Mouse (Mus musculus) layer of hippocampus, postnatal 36 days (tissue): ENCODE data around the gene Cmtm5. TPM values are rescaled to one million over a fixed set of nuclear protein-coding genes. Genes with fewer than 3 reads are reported as not detected.
A peak's percentile ranks its signal among the peaks of the same experiment; 100 is the strongest.
"Not testable (repeated sequence)": the region's sequence is repeated elsewhere in the genome, so short reads cannot be mapped to it uniquely, and the experiment has no call there.

Experiments
- DNase-seq, 2 experiments: peaks; one replicate each; pipeline ENCODE4 v3.0.0; 2022
- microRNA-seq, 2 experiments: library from miRNA; unstranded; fragments of <30 nt; microRNA quantifications; one replicate each; pipeline ENCODE4 v1.2.0; 2021
- total RNA-seq, 2 experiments: library from RNA; stranded (reverse); gene quantifications; 2 replicates each; pipeline ENCODE4 v1.2.3; 2021

Cmtm5 gene
- total RNA-seq, 2 experiments from 2014 or later, result 70.3 to 80.4 TPM

DNA sequence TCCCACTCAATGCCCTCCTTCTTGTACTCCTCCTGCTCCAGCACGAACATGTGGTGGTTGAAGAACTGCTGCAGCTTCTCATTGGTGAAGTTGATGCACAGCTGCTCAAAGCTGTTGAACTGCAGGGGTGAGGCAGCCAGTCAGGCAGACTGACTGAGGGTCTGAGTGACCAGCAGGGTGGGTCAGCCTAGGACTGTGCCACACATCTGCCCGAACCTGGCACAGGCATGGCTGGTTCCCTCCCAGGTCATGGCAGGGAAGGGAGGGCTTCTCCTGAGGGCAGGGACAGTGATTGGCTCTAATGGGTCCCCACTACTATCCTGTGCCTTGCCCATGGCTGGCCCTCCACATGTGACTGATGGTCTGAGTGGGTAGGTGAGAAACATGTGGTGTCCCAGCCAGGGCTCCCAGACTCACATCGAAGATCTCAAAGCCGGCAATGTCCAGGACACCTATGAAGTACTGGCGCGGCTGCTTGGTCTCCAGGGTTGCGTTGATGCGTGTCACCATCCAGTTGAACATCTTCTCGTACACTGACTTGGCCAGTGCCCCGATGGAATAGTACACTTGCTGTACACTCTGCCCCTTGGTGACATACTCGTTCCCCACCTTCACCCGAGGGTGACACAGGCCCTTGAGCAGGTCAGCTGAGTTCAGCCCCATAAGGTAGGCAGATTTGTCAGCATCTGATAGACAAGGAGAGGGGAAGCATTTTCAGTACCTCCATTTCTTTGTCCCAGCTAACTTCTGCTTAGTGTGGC is 24.0 kb downstream of the Cmtm5 start:
- DNase-seq, result not testable (repeated sequence)

DNA sequence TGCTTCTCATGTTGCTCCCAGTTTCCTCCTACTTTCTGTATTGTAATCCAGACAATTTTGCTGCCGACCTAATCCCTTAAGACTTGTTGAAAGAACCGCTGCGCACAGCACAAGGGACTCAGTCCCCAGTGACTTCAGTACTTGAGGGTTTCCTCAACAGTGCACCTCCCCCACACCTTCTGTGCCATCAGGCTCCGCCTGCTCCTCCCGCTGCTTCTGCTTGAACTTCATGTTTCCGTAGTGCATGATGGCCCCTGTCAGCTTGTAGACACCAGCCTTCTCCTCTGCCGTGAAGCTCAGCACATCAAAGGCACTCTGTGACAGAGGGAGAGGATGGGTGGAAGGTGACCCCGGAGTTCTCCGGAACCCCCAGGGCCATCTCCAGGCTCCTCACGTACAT is 24.7 kb downstream of the Cmtm5 start:
- peak; percentile 45 to 63 for DNase-seq

DNA sequence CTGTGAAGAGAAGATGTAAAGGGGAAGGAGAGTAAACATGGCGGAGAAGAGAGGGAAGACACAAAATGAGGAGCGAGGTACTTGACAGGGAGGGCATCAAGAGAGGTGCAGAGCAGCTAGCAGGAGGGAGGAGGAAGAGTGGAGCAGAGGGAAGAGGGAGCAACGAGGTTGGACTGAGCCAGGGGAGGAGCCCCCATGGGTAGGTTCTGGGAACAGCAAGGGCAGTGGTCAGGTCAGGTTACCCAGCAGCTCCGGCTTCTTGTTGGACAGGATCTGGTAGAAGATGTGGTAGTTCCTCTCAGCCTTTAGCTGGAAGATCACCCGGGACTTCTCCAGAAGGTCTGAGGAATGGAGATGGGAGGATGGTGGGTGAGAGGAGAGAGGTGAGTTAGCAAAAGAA is 25.4 kb downstream of the Cmtm5 start:
- DNase-seq, result no peak

DNA sequence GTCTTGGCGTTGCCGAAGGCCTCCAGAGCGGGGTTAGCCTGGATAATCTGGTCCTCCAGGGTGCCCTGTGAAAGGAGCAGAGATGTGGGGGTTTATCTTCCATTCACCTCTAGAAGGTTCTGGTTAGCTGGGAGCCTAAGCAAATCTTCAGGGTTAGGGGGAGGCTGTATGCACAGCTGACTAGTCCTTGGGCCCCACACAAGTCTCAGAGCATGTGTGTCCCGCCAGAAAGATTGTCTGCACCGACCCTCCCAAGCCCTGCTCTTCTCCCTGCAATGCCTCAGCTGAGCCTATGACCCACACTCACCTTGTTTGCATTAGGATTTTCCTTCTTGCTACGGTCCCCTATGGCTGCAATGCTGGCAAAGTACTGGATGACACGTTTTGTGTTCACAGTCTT is 26.7 kb downstream of the Cmtm5 start:
- no peak for DNase-seq

DNA sequence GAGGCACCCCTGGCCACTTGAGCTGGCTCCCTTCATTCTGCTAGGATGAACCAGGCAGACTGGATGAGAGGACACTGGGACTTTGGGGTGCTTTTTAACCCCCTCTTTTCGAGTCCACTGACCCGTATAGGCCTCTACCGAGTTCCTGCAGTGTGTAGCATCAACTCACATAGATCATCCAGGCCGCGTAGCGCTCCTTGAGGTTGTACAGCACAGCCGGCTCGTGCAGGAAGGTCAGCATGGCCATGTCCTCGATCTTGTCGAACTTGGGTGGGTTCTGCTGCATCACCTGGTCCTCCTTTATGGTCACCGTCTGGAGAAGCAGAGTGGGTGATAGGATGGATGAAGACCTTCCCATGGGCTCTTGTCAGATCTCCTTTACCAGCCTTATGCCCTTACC is 27.7 kb downstream of the Cmtm5 start:
- DNase-seq, result no peak

DNA sequence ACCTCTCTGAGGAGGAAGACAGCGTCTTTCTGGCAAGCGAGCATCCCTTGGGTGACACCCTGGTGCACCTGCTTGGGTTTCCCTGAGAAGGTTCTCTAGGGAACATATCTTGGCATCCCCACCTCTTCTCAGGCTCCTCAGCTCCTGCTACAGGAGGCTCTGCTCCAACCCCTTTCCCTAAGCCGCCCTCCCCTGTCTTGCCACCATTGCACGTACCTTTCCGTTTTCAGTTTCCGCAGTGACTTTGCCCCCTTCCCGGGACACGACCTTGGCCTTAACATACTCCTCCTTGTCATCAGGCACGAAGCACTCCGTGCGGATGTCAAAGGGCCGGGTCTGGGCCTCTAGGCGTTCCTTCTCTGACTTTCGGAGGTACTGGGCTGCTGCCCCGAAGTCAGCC is 29.0 kb downstream of the Cmtm5 start:
- DNase-seq, result no peak

DNA sequence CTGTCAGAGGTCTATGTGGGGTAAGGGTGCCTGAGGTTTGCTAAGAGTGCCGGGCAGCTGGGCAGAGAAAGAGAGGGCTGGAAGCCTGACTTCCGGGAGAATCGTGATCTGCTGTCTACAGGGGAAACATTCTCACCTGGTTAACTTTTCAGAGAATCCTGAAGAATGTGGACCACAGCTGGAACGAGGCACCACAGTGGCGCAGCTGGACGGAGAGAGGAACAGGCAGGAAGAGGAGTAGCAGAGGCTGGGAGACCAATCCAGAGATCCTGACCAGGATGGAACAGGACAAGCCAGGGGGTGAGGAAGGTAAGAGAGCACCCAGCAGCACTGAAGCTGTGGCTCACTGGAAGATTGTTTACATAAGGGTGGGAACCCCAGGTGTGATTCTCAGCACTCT is 29.6 kb downstream of the Cmtm5 start:
- DNase-seq, result no peak

DNA sequence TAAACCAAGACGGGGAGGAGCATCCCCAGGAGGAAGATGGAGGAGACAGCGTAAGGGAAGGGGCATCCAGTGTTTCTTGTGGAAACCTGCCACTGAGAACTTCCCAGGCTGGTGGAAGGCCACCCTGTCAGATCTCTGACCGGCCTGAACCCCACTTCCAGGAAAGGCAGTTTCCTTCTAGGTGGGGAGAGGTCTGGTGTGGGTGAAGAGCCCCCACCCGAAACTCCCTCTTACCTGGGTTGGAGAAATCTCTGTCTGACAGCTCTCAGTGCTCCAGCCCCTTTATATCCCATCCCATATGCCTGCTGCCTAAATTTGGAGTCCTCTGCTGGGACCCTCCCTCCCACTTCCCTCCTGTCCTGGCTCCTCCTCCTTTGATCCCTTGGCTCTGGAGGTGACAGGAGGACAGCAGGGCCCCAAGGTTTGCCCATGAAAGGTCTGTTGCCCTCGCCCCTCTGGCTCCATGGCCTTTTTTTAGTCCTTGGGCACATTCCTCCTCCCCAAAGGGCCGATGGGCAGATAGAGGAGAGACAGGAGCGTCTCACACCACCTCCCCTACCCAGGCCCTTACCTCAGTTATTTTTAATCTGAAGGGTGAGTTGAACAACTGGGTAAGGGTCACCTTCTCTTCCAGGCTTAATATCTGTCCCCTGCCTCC is 30.4 kb downstream of the Cmtm5 start, which contains the start of gene Myh6:
Myh6 (minus strand) TSS at position 608 of the 658 bp plus-strand sequence.
- DNase-seq, result no peak

DNA sequence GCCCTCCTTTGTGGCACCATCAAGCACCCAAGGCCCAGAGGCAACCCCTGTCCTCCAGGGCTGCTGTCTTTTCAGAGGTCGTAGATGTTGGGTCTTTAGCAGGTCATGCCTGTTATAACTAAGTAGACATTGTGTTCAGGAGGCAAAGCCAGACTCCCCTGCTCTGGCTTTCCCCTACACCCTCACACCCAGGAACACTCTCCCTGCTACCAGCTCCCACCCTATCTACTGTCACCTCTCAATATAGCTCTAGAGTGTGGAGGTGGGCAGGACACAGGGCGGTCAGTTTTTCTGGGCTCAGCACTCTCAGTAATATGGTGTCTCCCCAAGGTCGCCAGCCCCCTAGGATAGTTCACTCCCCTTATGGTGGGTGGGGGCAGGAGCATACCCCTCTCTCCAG is 31.8 kb downstream of the Cmtm5 start:
- no peak for DNase-seq

DNA sequence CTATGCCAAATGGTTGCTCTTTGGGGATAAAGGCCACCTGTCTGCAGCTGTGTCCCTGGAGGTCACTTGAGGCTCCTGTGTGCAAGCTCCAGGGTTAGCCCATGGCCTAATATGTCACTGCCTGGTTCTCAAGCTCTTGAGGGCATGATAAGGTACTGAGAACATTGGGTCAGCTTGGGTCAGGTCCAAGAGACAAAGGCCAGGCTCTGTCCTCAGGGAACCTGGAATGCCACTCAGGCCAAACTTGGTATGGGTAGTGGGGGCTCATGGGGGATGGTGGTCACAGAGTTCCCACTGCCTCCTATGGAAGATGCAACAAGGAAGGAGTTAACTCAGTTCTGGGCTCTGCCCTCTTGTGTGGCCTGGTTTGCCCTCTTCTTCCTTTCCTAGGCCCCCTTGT is 32.3 kb downstream of the Cmtm5 start:
- no peak for DNase-seq

DNA sequence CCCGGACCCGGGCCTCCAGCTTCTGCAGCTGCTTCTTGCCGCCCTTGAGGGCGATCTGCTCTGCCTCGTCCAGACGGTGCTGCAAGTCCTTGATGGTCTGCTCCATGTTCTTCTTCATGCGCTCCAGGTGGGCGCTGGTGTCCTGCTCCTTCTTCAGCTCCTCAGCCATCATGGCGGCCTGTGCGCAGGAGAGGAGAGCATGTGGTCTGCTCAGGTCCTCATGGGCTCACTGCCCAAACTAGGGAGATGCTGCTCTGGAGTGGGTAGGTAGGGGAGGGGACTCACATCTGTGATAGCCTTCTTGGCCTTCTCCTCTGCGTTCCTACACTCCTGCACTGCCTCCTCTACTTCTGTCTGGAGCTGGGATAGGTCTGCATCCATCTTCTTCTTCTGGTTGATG is 36.7 kb downstream of the Cmtm5 start:
- not testable (repeated sequence) for DNase-seq

DNA sequence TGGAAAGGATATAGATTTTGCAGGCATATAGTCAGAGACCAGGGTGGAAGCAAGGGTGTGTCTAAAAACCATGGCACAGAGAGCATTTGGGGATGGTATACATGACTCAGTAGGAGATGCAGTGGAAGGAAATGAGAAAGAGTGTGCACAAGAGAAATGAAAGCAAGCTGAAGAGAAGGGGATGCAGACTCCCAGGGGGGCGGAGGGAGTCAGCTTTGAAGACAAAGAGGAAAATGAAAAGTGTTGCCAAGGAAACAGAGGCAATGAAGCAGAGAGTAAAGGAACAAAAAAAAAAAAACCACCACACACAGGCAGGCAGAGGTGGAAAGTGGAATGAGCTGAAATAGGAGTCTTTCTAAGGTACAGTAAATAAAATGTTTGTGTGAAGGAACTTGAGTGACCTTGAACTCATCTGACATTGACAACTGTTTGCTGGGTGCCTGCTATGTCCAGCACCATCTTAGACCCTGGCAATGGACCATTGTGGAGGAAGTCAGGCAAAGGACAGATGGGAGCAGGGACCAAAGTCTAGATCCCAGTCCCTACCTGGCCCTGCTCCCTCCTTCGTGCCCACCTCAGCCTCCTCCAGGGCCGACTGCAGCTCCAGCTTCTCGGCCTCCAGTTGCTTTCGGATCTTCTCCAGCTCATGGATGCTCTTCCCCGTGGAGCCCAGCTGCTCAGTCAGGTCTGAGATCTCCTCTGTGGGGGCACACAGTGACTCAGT is 38.2 kb downstream of the Cmtm5 start:
- no peak for DNase-seq

DNA sequence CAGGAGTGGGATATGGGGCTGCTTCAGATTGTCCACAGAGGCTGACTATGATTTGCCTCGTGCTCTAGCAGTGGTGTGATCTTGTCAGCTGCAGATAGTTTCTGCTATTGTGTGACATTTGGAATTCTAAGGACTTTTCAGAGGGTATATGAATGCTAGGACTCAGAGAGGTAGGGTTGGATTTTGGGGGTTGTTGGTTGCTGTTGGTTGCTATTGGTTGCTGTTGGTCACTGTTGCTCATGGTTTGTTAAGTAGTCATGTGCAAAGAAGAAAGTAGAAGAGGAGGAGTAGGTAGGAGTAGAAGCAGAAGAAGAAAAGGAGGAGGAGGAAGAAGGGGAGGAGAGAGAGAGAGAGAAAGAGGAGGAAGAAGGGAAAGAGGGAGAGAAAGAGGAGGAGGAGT is 40.6 kb downstream of the Cmtm5 start, which contains the start of gene Gm17428:
Gm17428 (plus strand) TSS at position 301 of the 400 bp plus-strand sequence.
- DNase-seq, result no peak

DNA sequence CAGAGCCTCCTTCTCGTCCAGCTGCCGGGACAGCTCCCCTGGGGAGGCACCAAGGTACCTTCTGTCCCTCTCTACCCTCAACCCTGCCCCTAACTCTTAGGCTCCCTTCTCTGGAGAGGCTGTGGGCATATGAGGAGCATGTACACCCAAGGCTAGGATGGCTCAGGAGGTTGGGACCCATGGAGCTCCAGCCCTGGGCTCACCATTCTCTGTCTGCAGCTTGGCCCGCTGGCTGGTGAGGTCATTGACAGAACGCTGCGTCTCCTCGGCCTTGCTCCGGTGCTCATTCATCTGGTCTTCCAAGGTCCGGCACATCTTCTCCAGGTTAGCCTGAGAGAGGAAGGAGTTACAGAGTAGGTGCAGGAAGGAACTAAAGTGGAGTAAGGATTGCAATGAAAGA is 42.6 kb downstream of the Cmtm5 start:
- no peak for DNase-seq

DNA sequence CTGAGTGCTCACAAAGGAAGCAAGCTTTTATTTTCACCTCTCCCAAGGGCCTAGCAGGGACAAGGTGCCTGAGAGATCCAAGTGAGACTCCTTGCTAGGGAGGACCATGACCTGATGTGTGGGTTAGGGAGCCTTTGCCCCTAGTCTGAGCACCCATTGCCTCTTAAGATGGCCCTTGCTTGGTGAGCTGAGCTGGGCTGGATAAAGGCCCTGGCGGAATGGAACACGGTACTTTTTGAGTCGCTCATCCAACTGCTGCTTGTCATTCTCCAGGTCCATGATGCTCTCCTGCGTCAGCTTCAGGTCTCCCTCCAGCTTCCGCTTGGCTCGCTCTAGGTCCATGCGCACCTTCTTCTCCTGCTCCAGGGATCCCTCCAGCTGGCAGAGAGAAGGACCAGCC is 45.9 kb downstream of the Cmtm5 start:
- DNase-seq, result no peak

DNA sequence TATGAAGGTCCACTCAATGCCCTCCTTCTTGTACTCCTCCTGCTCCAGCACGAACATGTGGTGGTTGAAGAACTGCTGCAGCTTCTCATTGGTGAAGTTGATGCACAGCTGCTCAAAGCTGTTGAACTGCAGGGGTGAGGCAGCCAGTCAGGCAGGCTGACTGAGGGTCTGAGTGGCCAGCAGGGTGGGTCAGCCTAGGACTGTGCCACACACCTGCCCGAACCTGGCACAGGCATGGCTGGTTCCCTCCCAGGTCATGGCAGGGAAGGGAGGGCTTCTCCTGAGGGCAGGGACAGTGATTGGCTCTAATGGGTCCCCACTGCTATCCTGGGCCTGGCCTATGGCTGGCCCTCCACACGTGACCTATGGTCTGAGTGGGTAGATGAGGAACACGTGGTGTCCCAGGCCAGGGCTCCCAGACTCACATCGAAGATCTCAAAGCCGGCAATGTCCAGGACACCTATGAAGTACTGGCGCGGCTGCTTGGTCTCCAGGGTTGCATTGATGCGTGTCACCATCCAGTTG is 52.4 kb downstream of the Cmtm5 start:
- DNase-seq, result not testable (repeated sequence)

Small RNAs within 50 kb of the gene (microRNA-seq; reads per million reads assigned to microRNA genes)
- gene Mir208a (0.30 to 0.63 reads per million in 2 experiments), gene Mir208b (1.3 to 1.8 reads per million in 2 experiments)

Other genes with a start within 250 kb of the Cmtm5 start
- gene Acin1, start 249.3 kb upstream of the Cmtm5 start, total RNA-seq, result 100 to 1,000 TPM; 210 to 242 TPM
- gene Gm29776, start 237.4 kb upstream of the Cmtm5 start, total RNA-seq, result not detected
- gene Cebpe, start 224.1 kb upstream of the Cmtm5 start, total RNA-seq, result not detected
- 10 to 100 TPM; 49.1 to 50.1 TPM for gene Slc7a8, start 154.3 kb upstream of the Cmtm5 start, total RNA-seq
- gene Rnf212b, start 122.1 kb upstream of the Cmtm5 start, total RNA-seq, result not detected
- 10 to 100 TPM; 21.2 to 25.8 TPM for gene Homez, start 65.3 kb upstream of the Cmtm5 start, total RNA-seq
- gene Ppp1r3e, start 58.7 kb upstream of the Cmtm5 start, total RNA-seq, result 10 to 100 TPM; 17.9 to 20.7 TPM
- gene Bcl2l2, start 52.9 kb upstream of the Cmtm5 start, total RNA-seq, result 100 to 1,000 TPM; 120 to 126 TPM
- gene Gm20521, start 52.8 kb upstream of the Cmtm5 start, total RNA-seq, result 10 to 100 TPM in 1 of 2 experiments, 1 to 10 TPM in 1; 7.5 to 14.5 TPM
- gene Pabpn1, start 43.8 kb upstream of the Cmtm5 start, total RNA-seq, result 100 to 1,000 TPM; 231 to 275 TPM
- 100 to 1,000 TPM; 661 to 670 TPM for gene Slc22a17, start 23.1 kb upstream of the Cmtm5 start, total RNA-seq
- 10 to 100 TPM; 10.3 to 11.7 TPM for gene Efs, start 10.1 kb upstream of the Cmtm5 start, total RNA-seq
- gene Il25, start 3.6 kb upstream of the Cmtm5 start, total RNA-seq, result not detected
- gene Myh6, start 30.7 kb downstream of the Cmtm5 start, total RNA-seq, result 1 to 10 TPM; 1.1 to 2.3 TPM
- not detected for gene Gm17428, start 40.7 kb downstream of the Cmtm5 start, total RNA-seq
- 1 to 10 TPM; 7.9 to 9.2 TPM for gene Myh7, start 58.4 kb downstream of the Cmtm5 start, total RNA-seq
- 10 to 100 TPM; 30.7 to 33.8 TPM for gene Ngdn, start 79.2 kb downstream of the Cmtm5 start, total RNA-seq
- 10 to 100 TPM; 52.0 to 64.3 TPM for gene Zfhx2, start 156.1 kb downstream of the Cmtm5 start, total RNA-seq
- gene Thtpa, start 158.5 kb downstream of the Cmtm5 start, total RNA-seq, result 10 to 100 TPM; 18.2 to 19.6 TPM
- gene Ap1g2, start 170.3 kb downstream of the Cmtm5 start, total RNA-seq, result 10 to 100 TPM; 17.4 to 19.2 TPM
- 100 to 1,000 TPM; 447 to 471 TPM for gene Jph4, start 180.7 kb downstream of the Cmtm5 start, total RNA-seq